Mouse (Mus musculus) adrenal gland, adult (tissue): ENCODE data around the gene Slc27a4.
A peak's percentile ranks its signal among the peaks of the same experiment; 100 is the strongest.

Source experiments
- DNase-seq, 2 experiments: peaks; one replicate each; pipeline ENCODE4 v3.0.0; 2022 to 2023; ENCODE audit warnings: low spot score in 1 of 2; ENCODE audit not compliant: inconsistent age in 2 of 2

Slc27a4 gene

DNA sequence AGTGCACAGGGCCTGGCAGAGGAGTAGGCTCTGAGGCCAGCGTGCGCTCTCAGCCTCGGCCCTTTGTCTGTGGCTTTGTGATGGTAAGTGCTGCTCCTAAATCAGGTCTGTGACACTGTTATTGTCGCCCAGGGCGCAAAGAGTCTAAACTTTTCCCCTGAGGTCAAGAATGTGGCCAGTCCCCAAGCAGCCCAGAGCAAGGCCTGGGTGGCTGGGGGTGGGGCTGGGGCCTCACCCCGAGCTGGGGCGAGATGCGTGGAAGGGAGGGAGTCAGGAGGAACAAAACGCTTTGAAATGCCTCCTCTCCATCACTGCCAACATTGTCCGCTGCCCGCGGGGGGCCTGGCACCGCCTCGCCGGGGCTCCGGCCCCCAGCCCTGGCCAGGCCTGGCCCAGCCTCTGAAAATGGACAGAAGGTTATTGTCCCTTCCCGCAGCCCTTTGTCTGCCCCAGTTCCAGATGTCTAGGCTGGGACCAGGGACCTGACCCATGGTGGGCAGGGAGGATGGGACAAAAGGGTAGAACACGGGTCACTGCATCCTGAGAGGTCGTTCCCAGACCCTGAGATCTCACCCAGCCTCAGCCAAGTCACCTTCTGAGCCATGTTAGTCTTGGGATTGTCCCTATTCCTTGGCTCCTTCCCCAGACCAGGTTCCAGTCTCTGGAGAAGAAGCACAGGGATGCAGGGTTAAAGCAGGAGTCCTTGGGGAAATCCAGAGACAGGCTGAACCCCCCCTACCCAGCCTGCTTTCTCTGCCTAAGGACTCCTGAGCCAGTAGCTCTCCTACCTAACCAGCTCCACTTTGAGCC, 54.2 kb downstream of the Slc27a4 start:
- no peak for DNase-seq

DNA sequence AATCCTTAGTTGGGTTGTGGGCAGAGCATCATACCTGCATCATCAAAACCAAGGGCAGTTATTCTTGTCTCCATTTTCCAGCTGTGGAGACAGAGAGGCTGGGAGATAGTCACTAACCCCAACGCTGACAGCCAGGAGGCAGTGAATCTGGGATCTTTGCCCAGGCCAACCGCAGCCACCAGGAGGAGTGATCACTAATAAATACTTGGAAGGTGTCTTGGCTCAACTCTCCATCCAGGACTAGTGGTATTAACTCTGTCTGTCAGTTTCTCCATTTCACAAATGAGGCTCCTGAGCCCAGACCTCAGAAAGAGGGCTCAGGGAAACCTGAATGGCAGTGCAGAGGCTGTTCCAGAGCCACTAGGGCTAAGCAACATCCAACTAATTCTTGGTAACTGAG, 54.9 kb downstream of the Slc27a4 start:
- DNase-seq, result no peak

DNA sequence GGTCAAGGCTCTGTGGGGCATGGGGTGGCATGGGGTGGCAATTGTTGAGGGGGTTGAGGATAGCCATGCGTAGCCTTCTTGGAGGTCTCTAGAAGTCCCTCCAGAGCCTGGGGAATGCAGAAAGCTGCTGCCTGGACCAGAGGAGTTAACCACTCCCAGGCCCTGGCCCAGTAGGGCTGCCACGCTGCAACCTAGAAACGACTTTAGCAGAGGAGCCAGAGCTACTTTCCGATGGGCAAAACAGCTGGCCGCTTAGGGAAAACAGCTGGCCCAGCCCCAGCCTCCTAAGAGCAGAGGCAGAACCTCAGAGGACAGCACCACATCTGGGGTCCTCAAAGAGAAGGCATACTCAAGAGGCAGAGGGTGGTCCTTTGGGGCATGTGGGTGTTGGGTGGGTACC, 55.5 kb downstream of the Slc27a4 start:
- no peak for DNase-seq

- peak; percentile 26 to 76 for DNase-seq
Observed at GRCm38 (mm10) chr2:29858748-29859473, 56.5 kb downstream of the Slc27a4 start.

DNA sequence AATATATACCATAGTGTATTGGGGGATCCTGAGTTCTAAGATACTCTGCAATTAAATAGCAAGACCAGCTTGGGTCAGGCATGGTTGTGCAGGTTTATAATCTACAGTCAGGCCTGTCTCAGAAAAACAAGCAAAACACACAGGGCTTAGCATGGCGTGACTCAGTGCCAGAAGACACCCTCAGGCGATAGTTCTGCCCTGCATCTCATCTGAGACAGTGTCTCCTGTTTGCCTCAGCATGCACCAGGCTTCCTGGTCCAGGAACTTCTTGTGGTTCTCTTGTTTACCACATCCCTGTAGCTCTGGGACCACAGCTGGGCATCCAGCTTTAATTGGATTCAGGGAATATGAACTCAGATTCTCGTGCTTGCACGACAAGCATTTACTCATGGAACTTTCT, 62.7 kb downstream of the Slc27a4 start:
- DNase-seq, result no peak
